Mouse (Mus musculus) neural tube, embryonic 13.5 days (tissue): Measurements from ENCODE around the gene Itsn1. TPM values are rescaled to one million over a fixed set of nuclear protein-coding genes. Genes with fewer than 3 reads are reported as not detected.

ENCODE experiments used
- ATAC-seq: fragments of 200-750 bp; cut with Nextera tagmentation; 2 replicates; pipeline ENCODE4 v1.8.0; 2017; ENCODE audit warnings: low read depth, mild to moderate bottlenecking, moderate TSS enrichment, moderate library complexity
- H3K27ac ChIP-seq: fragments of 300-500 bp; sonication (generic); replicated peaks from 2 replicates; pipeline ENCODE4 v1.5.1; 2015; ENCODE audit warnings: moderate library complexity, mild to moderate bottlenecking, inconsistent platforms
- H3K27me3 ChIP-seq: fragments of 300-500 bp; sonication (generic); 2 replicates; pipeline ENCODE4 v1.6.1; 2015; ENCODE audit warnings: mild to moderate bottlenecking, inconsistent platforms
- H3K36me3 ChIP-seq: fragments of 300-500 bp; sonication (generic); 2 replicates; pipeline ENCODE4 v1.6.1; 2015; ENCODE audit warnings: mild to moderate bottlenecking, inconsistent platforms
- H3K4me1 ChIP-seq: fragments of 300-500 bp; sonication (generic); replicated peaks from 2 replicates; pipeline ENCODE4 v1.6.1; 2015; ENCODE audit warnings: inconsistent platforms
- H3K4me2 ChIP-seq: fragments of 300-500 bp; sonication (generic); 2 replicates; pipeline ENCODE4 v1.6.1; 2015; ENCODE audit warnings: inconsistent platforms, mild to moderate bottlenecking, moderate library complexity
- H3K4me3 ChIP-seq: fragments of 300-500 bp; sonication (generic); 2 replicates; pipeline ENCODE4 v1.5.1; 2015; ENCODE audit warnings: mild to moderate bottlenecking, inconsistent platforms
- H3K9ac ChIP-seq: fragments of 300-500 bp; sonication (generic); 2 replicates; pipeline ENCODE4 v1.6.1; 2015; ENCODE audit warnings: moderate library complexity, mild to moderate bottlenecking, inconsistent platforms
- H3K9me3 ChIP-seq: fragments of 300-500 bp; sonication (generic); 2 replicates; pipeline ENCODE4 v1.6.1; 2016; ENCODE audit warnings: inconsistent platforms
- WGBS: fragments of 180-500 bp; shearing (Covaris S2); methylation state at CpG from one replicate; pipeline ENCODE4 v1.1.7; 2015; 5-methylcytosine and 5-hydroxymethylcytosine counted together
- polyA plus RNA-seq: library from polyadenylated mRNA; unstranded; fragments of >200 nt; fragmentation: Nextera tagmentation; extraction: Ambion mirVana; gene quantifications from 2 replicates; pipeline ENCODE4 v1.2.1, GENCODE M21; 2015

The Itsn1 gene
- polyA plus RNA-seq, 1 experiment from 2014 or later: 60.4 TPM

GRCm38 (mm10) chr16:91870158-91870582 is 141.1 kb downstream of the Itsn1 start:
- Histone ChIP-seq H3K27ac (no peak overlapping the region), H3K4me2 (no peak overlapping the region), H3K4me3 (no peak overlapping the region), H3K9ac (no peak overlapping the region), H3K4me1 (peaks cover 17% of the 10 kb centered on the region), H3K9me3 (no peaks in the 10 kb centered on the region), H3K27me3 (no peaks in the 10 kb centered on the region), H3K36me3 (peaks cover 74% of the 10 kb centered on the region)
- WGBS: 93% methylated on average over 6 of the region's 6 CpGs
- ATAC-seq: no peak

- ATAC-seq: no peak
- Histone ChIP-seq H3K27me3 (no peaks in the 10 kb centered on the region), H3K9ac (no peak overlapping the region), H3K4me3 (no peak overlapping the region), H3K9me3 (no peaks in the 10 kb centered on the region), H3K36me3 (peaks cover 64% of the 10 kb centered on the region), H3K4me1 (peaks cover 20% of the 10 kb centered on the region), H3K27ac (no peak overlapping the region), H3K4me2 (no peak overlapping the region)
- 95% methylated on average over 6 of the region's 6 CpGs for WGBS
Observed at GRCm38 (mm10) chr16:91871188-91871587, 142.1 kb downstream of the Itsn1 start.

- no peak for ATAC-seq
- 82% methylated on average over 3 of the region's 3 CpGs for WGBS
- Histone ChIP-seq H3K4me3 (no peak overlapping the region), H3K36me3 (peaks cover 43% of the 10 kb centered on the region), H3K4me1 (peaks cover 23% of the 10 kb centered on the region), H3K9ac (no peak overlapping the region), H3K27ac (no peak overlapping the region), H3K4me2 (no peak overlapping the region), H3K9me3 (no peaks in the 10 kb centered on the region), H3K27me3 (no peaks in the 10 kb centered on the region)
Observed at GRCm38 (mm10) chr16:91873695-91874094, 144.6 kb downstream of the Itsn1 start.

- H3K27me3 ChIP-seq: no peaks in the 10 kb centered on the region
Observed at GRCm38 (mm10) chr16:91875567-91876344, 146.7 kb downstream of the Itsn1 start.

GRCm38 (mm10) chr16:91876457-91876856 is 147.4 kb downstream of the Itsn1 start:
- Histone ChIP-seq H3K36me3 (peaks cover 41% of the 10 kb centered on the region), H3K4me1 (peaks cover 26% of the 10 kb centered on the region), H3K9me3 (no peaks in the 10 kb centered on the region), H3K9ac (no peak overlapping the region), H3K27me3 (no peaks in the 10 kb centered on the region), H3K27ac (peak overlapping the region; percentile 61), H3K4me2 (no peak overlapping the region), H3K4me3 (no peak overlapping the region)
- 89% methylated on average over 4 of the region's 4 CpGs for WGBS
- no peak for ATAC-seq

More at GRCm38 (mm10) chr16:91875567-91876344, 146.7 kb downstream of the Itsn1 start:
- H3K27ac ChIP-seq: peak overlapping the region; percentile 61
- no peaks in the 10 kb centered on the region for H3K9me3 ChIP-seq
- H3K4me2 ChIP-seq: no peak overlapping the region
- peaks cover 40% of the 10 kb centered on the region for H3K36me3 ChIP-seq
- WGBS: 49% methylated on average over 4 of the region's 4 CpGs
- peak; percentile 59 for ATAC-seq
- peaks cover 23% of the 10 kb centered on the region for H3K4me1 ChIP-seq
- H3K4me3 ChIP-seq: no peak overlapping the region
- no peak overlapping the region for H3K9ac ChIP-seq

- Histone ChIP-seq H3K4me1 (peaks cover 36% of the 10 kb centered on the region), H3K36me3 (peaks cover 31% of the 10 kb centered on the region), H3K27ac (no peak overlapping the region), H3K27me3 (no peaks in the 10 kb centered on the region), H3K9ac (no peak overlapping the region), H3K4me3 (no peak overlapping the region), H3K9me3 (no peaks in the 10 kb centered on the region), H3K4me2 (no peak overlapping the region)
- no peak for ATAC-seq
- WGBS: 84% methylated on average over 2 of the region's 2 CpGs
Observed at GRCm38 (mm10) chr16:91879101-91879500, 150.0 kb downstream of the Itsn1 start.

- no peak overlapping the region for H3K4me3 ChIP-seq
- H3K9ac ChIP-seq: no peak overlapping the region
- 92% methylated on average over 11 of the region's 11 CpGs for WGBS
- H3K27ac ChIP-seq: peak overlapping the region; percentile 77
- H3K9me3 ChIP-seq: no peaks in the 10 kb centered on the region
- H3K4me1 ChIP-seq: peaks cover 28% of the 10 kb centered on the region
- peaks cover 31% of the 10 kb centered on the region for H3K36me3 ChIP-seq
- H3K4me2 ChIP-seq: no peak overlapping the region
- H3K27me3 ChIP-seq: no peaks in the 10 kb centered on the region
- ATAC-seq: no peak
Observed at GRCm38 (mm10) chr16:91880869-91881767, 152.0 kb downstream of the Itsn1 start.

- H3K4me2 ChIP-seq: no peak overlapping the region
- peak; percentile 37; the same call in 1 of the 2 replicates for ATAC-seq
- WGBS: 60% methylated on average over 9 of the region's 9 CpGs
- H3K9me3 ChIP-seq: no peaks in the 10 kb centered on the region
- H3K4me1 ChIP-seq: peaks cover 28% of the 10 kb centered on the region
- H3K27me3 ChIP-seq: no peaks in the 10 kb centered on the region
- no peak overlapping the region for H3K9ac ChIP-seq
- H3K4me3 ChIP-seq: no peak overlapping the region
- H3K36me3 ChIP-seq: peaks cover 33% of the 10 kb centered on the region
- H3K27ac ChIP-seq: peak overlapping the region; percentile 77
Observed at GRCm38 (mm10) chr16:91882168-91882859, 153.2 kb downstream of the Itsn1 start.

- no peak overlapping the region for H3K9ac ChIP-seq
- no peaks in the 10 kb centered on the region for H3K27me3 ChIP-seq
- no peak overlapping the region for H3K4me3 ChIP-seq
- H3K4me2 ChIP-seq: no peak overlapping the region
- no peak for ATAC-seq
- H3K27ac ChIP-seq: 0 out of 2 replicates have a peak overlapping the region, but pooled peaks have one; percentile 18
- no peaks in the 10 kb centered on the region for H3K9me3 ChIP-seq
- H3K36me3 ChIP-seq: peaks cover 46% of the 10 kb centered on the region
- peaks cover 28% of the 10 kb centered on the region for H3K4me1 ChIP-seq
- 64% methylated on average over 2 of the region's 2 CpGs for WGBS
Observed at GRCm38 (mm10) chr16:91883636-91884035, 154.6 kb downstream of the Itsn1 start.

GRCm38 (mm10) chr16:91884196-91884595 is 155.1 kb downstream of the Itsn1 start:
- ATAC-seq: no peak
- H3K36me3 ChIP-seq: peaks cover 48% of the 10 kb centered on the region
- H3K27ac ChIP-seq: no peak overlapping the region; the same call in 1 of the 2 replicates
- no peaks in the 10 kb centered on the region for H3K27me3 ChIP-seq
- no peaks in the 10 kb centered on the region for H3K9me3 ChIP-seq
- no peak overlapping the region for H3K9ac ChIP-seq
- H3K4me3 ChIP-seq: no peak overlapping the region
- WGBS: 68% methylated on average over 5 of the region's 5 CpGs
- no peak overlapping the region for H3K4me2 ChIP-seq
- H3K4me1 ChIP-seq: peaks cover 28% of the 10 kb centered on the region

GRCm38 (mm10) chr16:91885389-91886122 is 156.5 kb downstream of the Itsn1 start:
- Histone ChIP-seq H3K9ac (no peak overlapping the region), H3K4me1 (peaks cover 36% of the 10 kb centered on the region), H3K9me3 (no peaks in the 10 kb centered on the region), H3K4me2 (peak overlapping the region; percentile 15), H3K4me3 (no peak overlapping the region), H3K27me3 (no peaks in the 10 kb centered on the region), H3K36me3 (peaks cover 36% of the 10 kb centered on the region), H3K27ac (peak overlapping the region; percentile 52)
- ATAC-seq: peak; percentile 37; the same call in 1 of the 2 replicates
- 9% methylated on average over 19 of the region's 19 CpGs for WGBS
